Mouse (Mus musculus): Measurements from ENCODE around the gene Grik2. TPM values are rescaled to one million over a fixed set of nuclear protein-coding genes. Genes with fewer than 3 reads are reported as not detected.

The Grik2 gene
- 0.22 and 0.26 TPM in 2 replicates for total RNA-seq (2012; rRNA removed)

DNA sequence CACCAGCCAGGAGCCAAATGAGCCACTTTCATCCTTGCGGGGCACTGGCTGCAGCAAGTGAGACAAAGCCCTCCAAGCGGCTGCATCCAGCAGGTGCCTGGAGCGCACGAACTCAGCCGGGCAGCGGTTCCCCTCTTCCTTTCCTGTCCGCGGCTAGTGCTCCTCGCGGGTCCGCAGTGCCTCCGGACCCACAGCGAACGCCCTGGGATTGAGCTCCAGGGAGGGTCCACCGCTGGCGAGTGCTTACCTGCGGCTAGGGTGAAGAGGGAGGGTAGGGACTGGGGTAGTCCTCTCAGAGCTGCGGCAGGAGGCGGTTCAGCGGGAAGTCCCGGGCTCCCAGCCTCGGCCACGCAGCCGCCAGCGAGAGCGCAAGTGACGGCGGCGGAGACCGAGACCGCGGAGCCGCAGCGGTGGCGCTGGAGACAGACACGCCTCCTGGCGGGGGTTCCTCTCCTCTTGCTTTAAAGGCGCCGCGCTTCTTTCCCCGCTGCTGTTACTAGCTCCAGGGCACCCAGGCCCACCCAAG, at the start of gene Grik2:
TSS of gene Grik2 (minus strand) at position 386 of the 526 bp plus-strand sequence.
- H3K9ac ChIP-seq (ENCODE audit: insufficient read depth, low read depth, low read length, poor library complexity, severe bottlenecking) = peak within 1 kb of the TSS; percentile 71
- H3K36me3 ChIP-seq (ENCODE audit: control insufficient read depth, insufficient read depth, low read length, poor library complexity, severe bottlenecking) = no peaks in the 10 kb centered on the region
- TF ChIP-seq HCFC1 (IDR thresholded peaks at IDR 0.05; ENCODE audit: borderline replicate concordance, insufficient read depth, low read length) (no peak), ZNF384 (IDR thresholded peaks at IDR 0.05; ENCODE audit: low read depth, low read length) (no peak), CHD2 (IDR thresholded peaks at IDR 0.05; ENCODE audit: low read depth, low read length) (no peak), MAFK (IDR thresholded peaks at IDR 0.05; ENCODE audit: insufficient read depth, low read depth, low read length) (no peak), ZC3H11A (IDR thresholded peaks at IDR 0.05; ENCODE audit: borderline replicate concordance, low read depth, low read length) (no peak)
- H3K27ac ChIP-seq (ENCODE audit: insufficient read depth, low read depth, low read length, poor library complexity, severe bottlenecking) = no peak within 1 kb of the TSS
- H3K9me3 ChIP-seq (ENCODE audit: control insufficient read depth, insufficient read depth, low read depth, low read length) = no peaks in the 10 kb centered on the region
- H3K4me1 ChIP-seq (ENCODE audit: control insufficient read depth in 2 of 2, insufficient read depth in 2 of 2, low read length in 2 of 2, poor library complexity in 1 of 2) = no peaks in the 10 kb centered on the region; a peak in 1 of 4 replicates
- peak within 1 kb of the TSS; percentile 67 to 75 for H3K4me3 ChIP-seq (ENCODE audit: insufficient read depth in 1 of 2, low read depth in 1 of 2, low read length in 2 of 2, poor library complexity in 1 of 2, severe bottlenecking in 1 of 2)
- peak; percentile 48 for DNase-seq (ENCODE audit: low read depth, low spot score)
- in situ Hi-C loops (cut with MboI; ENCODE audit: low sequenced_read_pairs in 2 of 2, unreplicated experiment in 2 of 2) = no loop called here

DNA sequence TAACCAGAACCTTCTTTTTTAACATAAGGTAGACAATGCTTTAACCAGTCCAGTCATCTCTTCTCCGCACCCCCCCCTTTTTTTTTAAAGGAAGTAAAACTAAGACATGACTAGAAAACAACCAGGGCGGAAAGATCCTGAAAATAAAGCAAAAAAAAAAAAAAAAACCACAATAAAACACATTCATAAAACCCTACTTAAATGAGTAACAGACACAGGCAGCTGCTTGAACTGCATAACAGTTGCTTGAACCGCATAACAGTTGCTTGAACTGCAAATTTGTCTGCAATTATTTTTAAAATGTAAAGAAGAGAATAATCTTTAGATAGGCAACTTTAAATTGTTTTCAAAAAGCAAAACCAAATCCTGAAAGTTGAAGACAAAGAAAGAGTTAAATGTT, 45.8 kb upstream of the Grik2 start:
- in situ Hi-C loops (cut with MboI; ENCODE audit: low sequenced_read_pairs in 2 of 2, unreplicated experiment in 2 of 2) = no loop called here
- Histone ChIP-seq H3K27ac (ENCODE audit: insufficient read depth, low read depth, low read length, poor library complexity, severe bottlenecking) (no peak overlapping the region), H3K4me1 (ENCODE audit: control insufficient read depth in 2 of 2, insufficient read depth in 2 of 2, low read length in 2 of 2, poor library complexity in 1 of 2) (no peaks in the 10 kb centered on the region), H3K36me3 (ENCODE audit: control insufficient read depth, insufficient read depth, low read length, poor library complexity, severe bottlenecking) (no peaks in the 10 kb centered on the region), H3K9ac (ENCODE audit: insufficient read depth, low read depth, low read length, poor library complexity, severe bottlenecking) (no peak overlapping the region), H3K9me3 (ENCODE audit: control insufficient read depth, insufficient read depth, low read depth, low read length) (no peaks in the 10 kb centered on the region), H3K4me3 (ENCODE audit: insufficient read depth in 1 of 2, low read depth in 1 of 2, low read length in 2 of 2, poor library complexity in 1 of 2, severe bottlenecking in 1 of 2) (no peak overlapping the region)
- no peak for TF ChIP-seq HCFC1 (IDR thresholded peaks at IDR 0.05; ENCODE audit: borderline replicate concordance, insufficient read depth, low read length)
- TF ChIP-seq MAFK (IDR thresholded peaks at IDR 0.05; ENCODE audit: insufficient read depth, low read depth, low read length) = no peak
- TF ChIP-seq CHD2 (IDR thresholded peaks at IDR 0.05; ENCODE audit: low read depth, low read length) = no peak
- no peak for TF ChIP-seq ZNF384 (IDR thresholded peaks at IDR 0.05; ENCODE audit: low read depth, low read length)
- TF ChIP-seq ZC3H11A (IDR thresholded peaks at IDR 0.05; ENCODE audit: borderline replicate concordance, low read depth, low read length) = no peak
- DNase-seq (ENCODE audit: low read depth, low spot score) = no peak

DNA sequence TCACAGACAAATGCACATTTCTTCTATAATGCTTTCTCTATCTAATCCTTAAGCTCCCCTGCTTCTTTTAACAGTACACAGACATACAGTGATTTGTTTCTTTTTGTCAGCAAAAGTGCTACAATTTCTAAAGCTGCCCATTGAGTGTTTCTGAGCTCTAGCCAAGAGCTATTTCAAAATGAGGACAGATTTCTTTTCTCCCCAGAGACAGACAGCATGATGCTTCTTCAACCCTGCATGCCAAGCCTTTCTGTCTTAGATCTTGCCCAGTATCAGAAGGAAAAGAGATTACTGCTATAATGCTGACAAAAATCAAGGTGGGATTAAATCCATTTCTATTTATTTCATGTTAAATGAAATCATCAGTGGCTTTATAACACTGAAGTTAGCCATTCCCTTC, 18.7 kb upstream of the Grik2 start:
- Histone ChIP-seq H3K9ac (ENCODE audit: insufficient read depth, low read depth, low read length, poor library complexity, severe bottlenecking) (no peak overlapping the region), H3K36me3 (ENCODE audit: control insufficient read depth, insufficient read depth, low read length, poor library complexity, severe bottlenecking) (no peaks in the 10 kb centered on the region), H3K4me3 (ENCODE audit: insufficient read depth in 1 of 2, low read depth in 1 of 2, low read length in 2 of 2, poor library complexity in 1 of 2, severe bottlenecking in 1 of 2) (no peak overlapping the region), H3K27ac (ENCODE audit: insufficient read depth, low read depth, low read length, poor library complexity, severe bottlenecking) (no peak overlapping the region), H3K9me3 (ENCODE audit: control insufficient read depth, insufficient read depth, low read depth, low read length) (no peaks in the 10 kb centered on the region), H3K4me1 (ENCODE audit: control insufficient read depth in 2 of 2, insufficient read depth in 2 of 2, low read length in 2 of 2, poor library complexity in 1 of 2) (no peaks in the 10 kb centered on the region)
- TF ChIP-seq HCFC1 (IDR thresholded peaks at IDR 0.05; ENCODE audit: borderline replicate concordance, insufficient read depth, low read length) (no peak), MAFK (IDR thresholded peaks at IDR 0.05; ENCODE audit: insufficient read depth, low read depth, low read length) (no peak), ZNF384 (IDR thresholded peaks at IDR 0.05; ENCODE audit: low read depth, low read length) (no peak), ZC3H11A (IDR thresholded peaks at IDR 0.05; ENCODE audit: borderline replicate concordance, low read depth, low read length) (no peak), CHD2 (IDR thresholded peaks at IDR 0.05; ENCODE audit: low read depth, low read length) (no peak)
- no peak for DNase-seq (ENCODE audit: low read depth, low spot score)
- in situ Hi-C loops (cut with MboI; ENCODE audit: low sequenced_read_pairs in 2 of 2, unreplicated experiment in 2 of 2) = no loop called here

DNA sequence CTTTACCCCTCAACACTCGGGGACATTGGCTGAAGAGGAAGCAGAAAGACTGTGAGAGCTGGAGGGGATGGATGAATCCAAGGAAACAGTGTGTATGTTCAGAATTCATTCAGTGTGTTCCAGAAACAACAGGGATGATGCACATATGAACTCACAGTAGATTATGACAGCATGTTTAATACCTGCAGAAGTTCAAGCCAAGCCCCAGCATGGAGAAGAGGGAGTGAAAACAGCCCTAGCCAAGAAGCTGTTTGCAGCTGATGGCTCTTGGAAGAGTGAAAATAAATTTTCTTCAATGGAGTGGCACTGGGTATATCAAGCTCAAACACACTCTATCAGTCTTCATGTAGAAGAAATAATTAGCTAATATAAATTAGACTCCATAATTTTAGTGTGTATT, 12.4 kb upstream of the Grik2 start:
- Histone ChIP-seq H3K27ac (ENCODE audit: insufficient read depth, low read depth, low read length, poor library complexity, severe bottlenecking) (no peak overlapping the region), H3K4me1 (ENCODE audit: control insufficient read depth in 2 of 2, insufficient read depth in 2 of 2, low read length in 2 of 2, poor library complexity in 1 of 2) (no peaks in the 10 kb centered on the region), H3K36me3 (ENCODE audit: control insufficient read depth, insufficient read depth, low read length, poor library complexity, severe bottlenecking) (no peaks in the 10 kb centered on the region), H3K9me3 (ENCODE audit: control insufficient read depth, insufficient read depth, low read depth, low read length) (no peaks in the 10 kb centered on the region), H3K4me3 (ENCODE audit: insufficient read depth in 1 of 2, low read depth in 1 of 2, low read length in 2 of 2, poor library complexity in 1 of 2, severe bottlenecking in 1 of 2) (no peak overlapping the region), H3K9ac (ENCODE audit: insufficient read depth, low read depth, low read length, poor library complexity, severe bottlenecking) (no peak overlapping the region)
- no peak for DNase-seq (ENCODE audit: low read depth, low spot score)
- in situ Hi-C loops (cut with MboI; ENCODE audit: low sequenced_read_pairs in 2 of 2, unreplicated experiment in 2 of 2) = no loop called here
- TF ChIP-seq ZC3H11A (IDR thresholded peaks at IDR 0.05; ENCODE audit: borderline replicate concordance, low read depth, low read length) (no peak), MAFK (IDR thresholded peaks at IDR 0.05; ENCODE audit: insufficient read depth, low read depth, low read length) (no peak), HCFC1 (IDR thresholded peaks at IDR 0.05; ENCODE audit: borderline replicate concordance, insufficient read depth, low read length) (no peak), CHD2 (IDR thresholded peaks at IDR 0.05; ENCODE audit: low read depth, low read length) (no peak), ZNF384 (IDR thresholded peaks at IDR 0.05; ENCODE audit: low read depth, low read length) (no peak)
